Mouse (Mus musculus) frontal cortex, postnatal 10 days (tissue): Measurements from ENCODE around the gene Fanca.
"Not testable (repeated sequence)": the region's sequence is repeated elsewhere in the genome, so short reads cannot be mapped to it uniquely, and the experiment has no call there.

Source experiments
- DNase-seq, 2 experiments: peaks; one replicate each; pipeline ENCODE4 v3.0.0; 2022; ENCODE audit warnings: low spot score in 2 of 2, mixed read lengths in 1 of 2

Gene Fanca

GRCm38 (mm10) chr8:123233300-123233699 lies 85.1 kb downstream of the Fanca start:
- DNase-seq: no peak

DNA sequence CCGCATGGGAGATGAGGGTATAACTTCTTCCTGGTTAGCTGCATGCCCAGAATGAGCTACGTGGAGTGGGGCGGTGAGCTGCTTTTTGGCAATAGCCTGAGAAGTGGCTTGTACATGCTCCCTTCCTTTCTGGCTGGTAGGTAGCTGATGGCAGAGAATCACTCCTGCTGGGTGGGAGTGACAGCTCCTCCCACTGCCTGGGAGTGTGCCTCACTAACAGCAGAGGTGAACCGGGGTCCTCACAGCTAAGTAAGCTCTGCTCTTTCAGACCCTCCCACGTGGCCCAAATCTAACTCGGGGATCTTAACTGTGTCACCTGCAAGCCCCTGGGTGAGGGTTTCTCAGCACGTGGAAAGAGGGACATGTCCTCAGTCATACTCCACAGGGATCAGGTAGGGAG lies 85.8 kb downstream of the Fanca start:
- no peak for DNase-seq

DNA sequence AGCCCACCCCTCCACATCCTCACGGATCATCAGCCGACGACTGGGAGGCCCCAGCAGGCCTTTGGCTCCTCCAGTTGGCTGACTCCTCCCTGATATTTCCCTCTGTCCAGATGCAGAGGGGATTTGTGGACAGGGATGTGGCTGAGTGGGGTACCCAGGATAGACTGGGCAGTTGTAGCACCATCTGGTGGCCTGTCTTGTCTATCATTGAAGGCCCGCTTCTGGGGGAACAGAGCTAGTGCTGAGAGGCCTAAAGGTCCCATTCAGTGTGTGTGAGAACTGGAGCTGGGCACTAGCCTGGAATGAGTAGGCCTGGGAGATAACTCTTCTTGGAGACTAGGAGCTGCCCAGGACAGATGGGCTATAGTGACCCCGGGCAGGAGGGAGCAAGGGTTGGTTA lies 86.6 kb downstream of the Fanca start:
- no peak for DNase-seq

DNA sequence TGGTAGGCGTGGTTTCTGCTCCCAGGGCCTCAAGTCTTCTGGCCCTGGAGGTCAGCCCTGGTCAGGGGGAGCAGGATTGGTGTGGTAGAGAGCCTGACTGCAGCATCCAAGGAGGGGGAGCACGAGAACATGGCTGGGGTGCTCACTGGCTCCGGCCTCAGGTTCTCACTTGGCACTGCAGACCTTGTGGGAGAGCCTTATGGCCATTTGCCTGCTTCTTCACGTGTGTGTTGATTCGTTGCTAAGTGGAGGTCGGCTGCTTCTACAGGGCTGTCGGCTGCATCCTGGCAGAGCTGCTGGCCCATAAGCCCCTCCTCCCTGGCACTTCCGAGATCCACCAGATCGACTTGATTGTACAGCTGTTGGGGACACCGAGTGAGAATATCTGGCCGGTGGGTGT lies 88.0 kb downstream of the Fanca start:
- not testable (repeated sequence) for DNase-seq

DNA sequence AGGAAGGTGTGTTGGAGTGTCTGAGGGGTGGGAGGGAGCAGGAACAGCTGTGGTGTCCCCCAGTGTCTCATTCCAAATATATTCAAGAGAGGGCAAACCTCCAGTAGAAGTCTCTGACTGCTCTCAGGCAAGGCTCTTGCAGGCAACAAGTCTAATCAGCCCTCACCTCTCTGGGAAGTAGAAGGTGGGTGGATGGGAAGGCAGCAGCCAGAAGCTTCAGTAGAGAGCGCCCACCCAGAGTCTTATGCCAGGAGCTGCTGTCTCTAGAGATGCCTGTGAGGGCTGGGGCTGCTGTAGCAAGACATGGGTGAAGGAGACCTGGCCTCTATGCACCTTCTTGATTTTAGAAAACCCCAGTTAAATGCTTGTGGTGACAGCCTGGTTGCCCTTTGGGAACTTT lies 90.0 kb downstream of the Fanca start:
- no peak for DNase-seq

GRCm38 (mm10) chr8:123224278-123225266 lies 93.8 kb downstream of the Fanca start, which contains the start of gene Cdk10:
Cdk10 (plus strand) TSS chr8:123224842.
- DNase-seq: peak; percentile 79 to 89

GRCm38 (mm10) chr8:123220917-123221316 lies 97.5 kb downstream of the Fanca start:
- no peak for DNase-seq
